Mouse (Mus musculus) thymus, postnatal 4 days (tissue): ENCODE data around the gene Pepd.
A peak's percentile ranks its signal among the peaks of the same experiment; 100 is the strongest.

Experiments
- DNase-seq: peaks from one replicate; pipeline ENCODE4 v3.0.0; 2021

Gene Pepd

GRCm38 (mm10) chr7:34984526-34985133 is 72.5 kb downstream of the Pepd start:
- peak; percentile 17 for DNase-seq

- no peak for DNase-seq
Observed at GRCm38 (mm10) chr7:34985216-34985615, 73.0 kb downstream of the Pepd start.

- DNase-seq: no peak
Observed at GRCm38 (mm10) chr7:34985646-34986045, 73.5 kb downstream of the Pepd start.

- no peak for DNase-seq
Observed at GRCm38 (mm10) chr7:34986575-34987150, 74.5 kb downstream of the Pepd start.

- no peak for DNase-seq
Observed at GRCm38 (mm10) chr7:34987258-34987657, 75.1 kb downstream of the Pepd start.

- no peak for DNase-seq
Observed at GRCm38 (mm10) chr7:34988488-34988887, 76.3 kb downstream of the Pepd start.

GRCm38 (mm10) chr7:34991731-34992246 is 79.6 kb downstream of the Pepd start:
- DNase-seq: no peak

GRCm38 (mm10) chr7:34992766-34993165 is 80.6 kb downstream of the Pepd start:
- DNase-seq: no peak

GRCm38 (mm10) chr7:34995872-34996662 is 83.9 kb downstream of the Pepd start:
- DNase-seq: no peak

- DNase-seq: peak; percentile 79
Observed at GRCm38 (mm10) chr7:35000839-35001238, 88.7 kb downstream of the Pepd start.

GRCm38 (mm10) chr7:35003171-35003737 is 91.1 kb downstream of the Pepd start:
- no peak for DNase-seq

GRCm38 (mm10) chr7:35006661-35007060 is 94.5 kb downstream of the Pepd start:
- no peak for DNase-seq

- no peak for DNase-seq
Observed at GRCm38 (mm10) chr7:35013228-35013627, 101.0 kb downstream of the Pepd start.

- DNase-seq: no peak
Observed at GRCm38 (mm10) chr7:35015252-35015651, 103.1 kb downstream of the Pepd start.

GRCm38 (mm10) chr7:35021365-35021764 is 109.2 kb downstream of the Pepd start:
- no peak for DNase-seq

- DNase-seq: no peak
Observed at GRCm38 (mm10) chr7:35023251-35023650, 111.1 kb downstream of the Pepd start.

GRCm38 (mm10) chr7:35024426-35024825 is 112.2 kb downstream of the Pepd start:
- DNase-seq: no peak

GRCm38 (mm10) chr7:35025409-35026275 is 113.5 kb downstream of the Pepd start:
- peak; percentile 86 for DNase-seq

- no peak for DNase-seq
Observed at GRCm38 (mm10) chr7:35026276-35026630, 114.1 kb downstream of the Pepd start.

GRCm38 (mm10) chr7:35026838-35027291 is 114.7 kb downstream of the Pepd start:
- DNase-seq: no peak

GRCm38 (mm10) chr7:35027801-35028420 is 115.7 kb downstream of the Pepd start:
- DNase-seq: no peak

- DNase-seq: no peak
Observed at GRCm38 (mm10) chr7:35028559-35028958, 116.4 kb downstream of the Pepd start.
